Comparison of ENCODE assay signal across 9 mouse cellular contexts in the genomic region with DNA sequence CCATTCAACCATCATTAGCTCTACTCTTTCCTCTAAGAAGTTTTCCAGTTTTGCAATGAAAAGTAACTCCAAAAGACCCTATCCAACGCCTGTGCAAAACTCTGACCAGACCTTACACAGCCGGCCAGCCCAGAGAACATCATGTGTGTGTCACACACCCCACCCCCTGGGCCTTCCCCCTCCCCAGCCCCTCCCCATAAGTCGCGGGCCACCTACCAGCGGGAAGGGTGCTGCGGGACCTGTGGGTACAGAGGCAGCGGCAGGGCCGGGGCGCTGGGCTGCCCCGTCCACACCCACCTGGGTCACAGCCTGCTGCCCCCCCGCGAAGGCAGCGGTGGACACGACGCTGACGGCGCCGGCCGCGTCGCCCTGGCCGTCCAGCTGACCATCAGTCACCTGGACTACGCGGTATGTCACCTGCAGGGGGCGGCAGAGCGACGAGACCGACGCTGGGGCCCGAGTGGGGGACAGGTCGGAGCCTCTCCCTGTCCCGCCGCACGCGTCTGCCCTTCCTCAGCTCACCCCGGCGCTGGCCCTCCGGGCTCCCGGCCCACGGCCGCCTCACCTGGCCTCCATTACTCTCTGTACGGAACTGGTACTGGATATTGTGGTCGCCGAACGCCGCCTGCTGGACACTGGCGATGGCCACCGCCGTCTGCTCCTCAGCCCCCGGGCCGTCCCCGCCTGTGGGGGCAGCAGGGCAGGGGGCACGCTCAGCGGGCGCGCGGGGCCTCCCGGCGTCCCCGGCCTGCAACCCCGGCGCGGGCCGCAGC. TPM values are rescaled to one million over a fixed set of nuclear protein-coding genes. Genes with fewer than 3 reads are reported as not detected.
DNase-seq lines count a peak whose midpoint lies in the region; ATAC-seq and TF ChIP-seq lines count a peak whose summit lies in the region.
"Had no signal": no experiment of that assay in that cellular context is flagged by ENCODE, and none has a peak within 500 bp of the region (broad histone marks: within the 10 kb centered on the region; RNA-seq: fewer than 3 reads in every experiment).

No protein-coding gene starts in this region.

- H3K4me3 ChIP-seq in E14TG2a.4 (replicated peaks; ENCODE audit: low read length) = peak overlapping the region; percentile 87
- peak overlapping the region; percentile 94 for H3K4me3 ChIP-seq in forebrain, embryonic 13.5 days
- peak overlapping the region; percentile 89 for H3K4me3 ChIP-seq in liver, embryonic 16.5 days (ENCODE audit: low read depth, low read length)
- peak overlapping the region; percentile 94 for H3K4me3 ChIP-seq in neural tube, embryonic 13.5 days
- H3K4me3 ChIP-seq in stomach, postnatal 0 days (ENCODE audit: low read depth, low read length) = peak overlapping the region; percentile 96

- peaks cover 74% of the 10 kb centered on the region for H3K36me3 ChIP-seq in E14TG2a.4 (ENCODE audit: insufficient read depth, low read length)
- H3K36me3 ChIP-seq in forebrain, embryonic 13.5 days (ENCODE audit: poor library complexity, severe bottlenecking) = peaks cover 55% of the 10 kb centered on the region
- H3K36me3 ChIP-seq in liver, embryonic 16.5 days (ENCODE audit: control insufficient read depth, insufficient read depth) = peaks cover 25% of the 10 kb centered on the region
- H3K36me3 ChIP-seq in neural tube, embryonic 13.5 days = peaks cover 59% of the 10 kb centered on the region
- H3K36me3 ChIP-seq in stomach, postnatal 0 days (ENCODE audit: control insufficient read depth, insufficient read depth, low read length) = peaks cover 19% of the 10 kb centered on the region

- peak overlapping the region; percentile 87 for H3K4me2 ChIP-seq in forebrain, embryonic 13.5 days
- peak overlapping the region; percentile 88 for H3K4me2 ChIP-seq in liver, embryonic 16.5 days (ENCODE audit: low read depth, low read length)
- peak overlapping the region; percentile 94 for H3K4me2 ChIP-seq in neural tube, embryonic 13.5 days
- H3K4me2 ChIP-seq in stomach, postnatal 0 days (replicated peaks; ENCODE audit: low read depth) = peak overlapping the region; percentile 78

- H3K9ac ChIP-seq in forebrain, embryonic 13.5 days = peak overlapping the region; percentile 96
- peak overlapping the region; percentile 96 for H3K9ac ChIP-seq in liver, embryonic 16.5 days (ENCODE audit: low read depth, low read length)
- peak overlapping the region; percentile 100 for H3K9ac ChIP-seq in neural tube, embryonic 13.5 days
- peak overlapping the region; percentile 100 for H3K9ac ChIP-seq in stomach, postnatal 0 days (ENCODE audit: low read length)

- TF ChIP-seq EP300 in stomach, postnatal 0 days (optimal IDR thresholded peaks at IDR 0.05) = no peak

- DNase-seq in cerebellum, adult 11 months = peak; percentile 92
- DNase-seq in heart, postnatal 10 days = peak; percentile 91 to 95
- peak; percentile 95 to 96 for DNase-seq in kidney, postnatal 4 days
- DNase-seq in stomach, postnatal 0 days (ENCODE audit: low spot score) = peak; percentile 95

- intact Hi-C loops in heart, postnatal 10 days (cut with DNase I) = loop anchor here (5.0 kb wide), 2 partner anchors 83 to 288 kb away; no protein-coding TSS in a partner anchor

- H3K27ac ChIP-seq in forebrain, embryonic 13.5 days = peak overlapping the region; percentile 98
- peak overlapping the region; percentile 94 for H3K27ac ChIP-seq in liver, embryonic 16.5 days (ENCODE audit: low read length)
- peak overlapping the region; percentile 99 for H3K27ac ChIP-seq in neural tube, embryonic 13.5 days (replicated peaks)
- peak overlapping the region; percentile 99 for H3K27ac ChIP-seq in stomach, postnatal 0 days (replicated peaks)

- H3K4me1 ChIP-seq in E14TG2a.4 (replicated peaks; ENCODE audit: low read depth, low read length) = peaks cover 72% of the 10 kb centered on the region
- H3K4me1 ChIP-seq in forebrain, embryonic 13.5 days = peaks cover 22% of the 10 kb centered on the region
- H3K4me1 ChIP-seq in liver, embryonic 16.5 days (ENCODE audit: control insufficient read depth, low read depth, low read length) = peaks cover 22% of the 10 kb centered on the region
- H3K4me1 ChIP-seq in neural tube, embryonic 13.5 days (replicated peaks) = peaks cover 47% of the 10 kb centered on the region
- peaks cover 10% of the 10 kb centered on the region; the same call in 1 of the 2 replicates for H3K4me1 ChIP-seq in stomach, postnatal 0 days (replicated peaks; ENCODE audit: control insufficient read depth, insufficient read depth)

- WGBS in forebrain, embryonic 13.5 days = under 1% methylated on average over 36 of the region's 64 CpGs
- under 1% methylated on average over 64 of the region's 64 CpGs for WGBS in liver, embryonic 16.5 days (ENCODE audit: insufficient replicate concordance)
- under 1% methylated on average over 58 of the region's 64 CpGs for WGBS in neural tube, embryonic 13.5 days
- 1% methylated on average over 60 of the region's 64 CpGs for WGBS in stomach, postnatal 0 days

- peak; percentile 71 for ATAC-seq in forebrain, embryonic 13.5 days
- peak; percentile 64 for ATAC-seq in liver, embryonic 16.5 days (ENCODE audit: low read depth)
- peak; percentile 73 for ATAC-seq in neural tube, embryonic 13.5 days (ENCODE audit: low read depth)
- ATAC-seq in stomach, postnatal 0 days (ENCODE audit: low FRiP score, low TSS enrichment) = peak; percentile 78

- no peak for TF ChIP-seq CTCF in E14TG2a.4 (conservative IDR thresholded peaks at IDR 0.05; ENCODE audit: low read length)
- peak; percentile 88 for TF ChIP-seq CTCF in stomach, postnatal 0 days (IDR thresholded peaks at IDR 0.05; ENCODE audit: low read depth)

- H3K27me3 ChIP-seq in E14TG2a.4 (ENCODE audit: insufficient read depth, low read length) = no peaks in the 10 kb centered on the region
- H3K27me3 ChIP-seq in forebrain, embryonic 13.5 days = no peaks in the 10 kb centered on the region
- H3K27me3 ChIP-seq in liver, embryonic 16.5 days (ENCODE audit: control insufficient read depth, insufficient read depth, low read depth, low read length) = no peaks in the 10 kb centered on the region
- H3K27me3 ChIP-seq in neural tube, embryonic 13.5 days = no peaks in the 10 kb centered on the region
- H3K27me3 ChIP-seq in stomach, postnatal 0 days (ENCODE audit: control insufficient read depth, insufficient read depth, low read length) = no peaks in the 10 kb centered on the region

- H3K9me3 ChIP-seq in E14TG2a.4 (ENCODE audit: low read length) = no peaks in the 10 kb centered on the region
- H3K9me3 ChIP-seq in forebrain, embryonic 13.5 days (replicated peaks) = no peaks in the 10 kb centered on the region
- no peaks in the 10 kb centered on the region for H3K9me3 ChIP-seq in liver, embryonic 16.5 days (replicated peaks; ENCODE audit: control insufficient read depth, low read length)
- H3K9me3 ChIP-seq in neural tube, embryonic 13.5 days = no peaks in the 10 kb centered on the region
- no peaks in the 10 kb centered on the region for H3K9me3 ChIP-seq in stomach, postnatal 0 days (ENCODE audit: control insufficient read depth, low read length)

RNA-seq across cellular contexts. Expression of gene Usf2, which starts 0.8 kb away (rescaled TPM):
- polyA plus RNA-seq in forebrain, embryonic 13.5 days (2015; fragmentation: Nextera tagmentation; extraction: Ambion mirVana) = 23.9 and 24.4 TPM in 2 replicates
- total RNA-seq in heart, postnatal 10 days (2021) = 100 to 1,000 TPM in 1 of 2 experiments, 10 to 100 TPM in 1; 98.7 to 109 TPM
- 7.9 and 9.0 TPM in 2 replicates for polyA plus RNA-seq in liver, embryonic 16.5 days (2015; fragmentation: Nextera tagmentation; extraction: Ambion mirVana)
- 34.4 TPM in 2 replicates for polyA plus RNA-seq in neural tube, embryonic 13.5 days (2015; fragmentation: Nextera tagmentation; extraction: Ambion mirVana)
- 12.0 and 14.2 TPM in 2 replicates for polyA plus RNA-seq in stomach, postnatal 0 days (2015; fragmentation: Nextera tagmentation; extraction: Ambion mirVana)

RNA-seq across cellular contexts. Expression of gene Hamp, which starts 11.9 kb away (rescaled TPM):
- not detected in 2 replicates for polyA plus RNA-seq in forebrain, embryonic 13.5 days (2015; fragmentation: Nextera tagmentation; extraction: Ambion mirVana)
- 1 to 10 TPM; 5.2 to 6.6 TPM for total RNA-seq in heart, postnatal 10 days (2021)
- polyA plus RNA-seq in liver, embryonic 16.5 days (2015; fragmentation: Nextera tagmentation; extraction: Ambion mirVana) = 10.4 and 17.5 TPM in 2 replicates
- polyA plus RNA-seq in neural tube, embryonic 13.5 days (2015; fragmentation: Nextera tagmentation; extraction: Ambion mirVana) = not detected in 2 replicates
- polyA plus RNA-seq in stomach, postnatal 0 days (2015; fragmentation: Nextera tagmentation; extraction: Ambion mirVana) = 0.45 and 1.6 TPM in 2 replicates
- polyA plus RNA-seq: frontal cortex, adult 2 months had no signal

RNA-seq across cellular contexts. Expression of gene Lsr, which starts 17.5 kb away (rescaled TPM):
- 17.8 and 22.2 TPM in 2 replicates for polyA plus RNA-seq in forebrain, embryonic 13.5 days (2015; fragmentation: Nextera tagmentation; extraction: Ambion mirVana)
- 1 to 10 TPM; 4.1 to 4.7 TPM for total RNA-seq in heart, postnatal 10 days (2021)
- polyA plus RNA-seq in liver, embryonic 16.5 days (2015; fragmentation: Nextera tagmentation; extraction: Ambion mirVana) = 30.5 and 31.8 TPM in 2 replicates
- 17.0 and 17.6 TPM in 2 replicates for polyA plus RNA-seq in neural tube, embryonic 13.5 days (2015; fragmentation: Nextera tagmentation; extraction: Ambion mirVana)
- polyA plus RNA-seq in stomach, postnatal 0 days (2015; fragmentation: Nextera tagmentation; extraction: Ambion mirVana) = 101 and 111 TPM in 2 replicates

RNA-seq across cellular contexts. Expression of gene Fam187b, which starts 17.8 kb away (rescaled TPM):
- polyA plus RNA-seq in forebrain, embryonic 13.5 days (2015; fragmentation: Nextera tagmentation; extraction: Ambion mirVana) = 0.58 and 0.74 TPM in 2 replicates
- under 1 TPM; 0.25 to 0.36 TPM for total RNA-seq in heart, postnatal 10 days (2021)
- polyA plus RNA-seq in liver, embryonic 16.5 days (2015; fragmentation: Nextera tagmentation; extraction: Ambion mirVana) = 3.2 and 3.8 TPM in 2 replicates
- 0.25 and 0.53 TPM in 2 replicates for polyA plus RNA-seq in neural tube, embryonic 13.5 days (2015; fragmentation: Nextera tagmentation; extraction: Ambion mirVana)
- polyA plus RNA-seq in stomach, postnatal 0 days (2015; fragmentation: Nextera tagmentation; extraction: Ambion mirVana) = 5.3 and 5.7 TPM in 2 replicates

RNA-seq across cellular contexts. Expression of gene Hamp2, which starts 31.3 kb away (rescaled TPM):
- not detected in 2 replicates for polyA plus RNA-seq in forebrain, embryonic 13.5 days (2015; fragmentation: Nextera tagmentation; extraction: Ambion mirVana)
- 1 to 10 TPM; 1.5 to 4.1 TPM for total RNA-seq in heart, postnatal 10 days (2021)
- polyA plus RNA-seq in liver, embryonic 16.5 days (2015; fragmentation: Nextera tagmentation; extraction: Ambion mirVana) = not detected in 2 replicates
- polyA plus RNA-seq in neural tube, embryonic 13.5 days (2015; fragmentation: Nextera tagmentation; extraction: Ambion mirVana) = not detected in 2 replicates
- 0.52 and 0.54 TPM in 2 replicates for polyA plus RNA-seq in stomach, postnatal 0 days (2015; fragmentation: Nextera tagmentation; extraction: Ambion mirVana)
- polyA plus RNA-seq: frontal cortex, adult 2 months had no signal

Comparison
In these comparisons a context has a peak if more than half of its experiments do, and no peak if none do; other contexts are left out.
1. Peak in every context shown above with its lines: DNase-seq, ATAC-seq, H3K4me3 ChIP-seq and H3K27ac ChIP-seq.